Mouse (Mus musculus): ENCODE data around the gene Pabpn1. TPM values are rescaled to one million over a fixed set of nuclear protein-coding genes. Genes with fewer than 3 reads are reported as not detected.

The Pabpn1 gene
- polyA plus RNA-seq (2012; rRNA removed) = 120 and 167 TPM in 2 replicates

DNA sequence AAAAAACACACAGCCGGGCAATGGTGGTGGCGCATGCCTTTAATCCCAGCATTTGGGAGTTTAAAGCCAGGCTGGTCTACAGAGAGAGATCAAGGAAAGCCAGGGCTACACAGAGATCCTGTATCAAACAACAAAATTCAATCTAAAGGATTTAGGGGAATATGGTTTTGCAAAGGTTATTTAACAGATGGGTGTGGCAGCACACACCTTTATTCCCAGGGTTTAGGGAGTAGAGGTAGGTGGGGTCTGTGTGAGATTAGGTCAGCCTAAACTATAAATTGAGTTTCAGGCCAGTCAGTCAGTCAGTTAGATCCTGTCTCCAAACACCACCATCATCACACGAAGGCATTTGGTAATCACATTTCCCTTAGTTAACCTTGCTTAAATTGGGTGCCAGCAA lies at the start of gene Pabpn1:
TSS of gene Pabpn1 (plus strand) at position 301 of the 400 bp plus-strand sequence.

DNA sequence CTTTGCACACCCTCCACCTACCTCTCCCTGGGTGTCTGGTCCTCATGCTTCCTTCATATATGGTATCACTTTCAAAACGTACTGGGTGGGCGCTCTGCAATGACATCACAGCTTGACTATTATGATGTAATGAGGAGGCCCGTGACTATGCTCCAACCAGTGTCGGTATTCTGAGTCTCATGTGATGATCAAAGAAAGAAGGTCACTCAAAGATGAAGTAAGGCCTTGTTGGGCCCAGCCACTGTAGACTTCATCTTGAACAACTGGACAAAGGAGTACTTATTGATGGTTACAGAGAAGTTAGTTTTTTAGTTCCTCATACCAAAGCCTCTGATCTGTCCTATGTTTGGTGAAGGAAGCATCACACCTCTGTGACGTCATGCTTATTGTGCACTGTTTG lies 21.4 kb upstream of the Pabpn1 start, which contains the start of gene Homez:
TSS of gene Homez (minus strand) at position 101 of the 400 bp plus-strand sequence.

DNA sequence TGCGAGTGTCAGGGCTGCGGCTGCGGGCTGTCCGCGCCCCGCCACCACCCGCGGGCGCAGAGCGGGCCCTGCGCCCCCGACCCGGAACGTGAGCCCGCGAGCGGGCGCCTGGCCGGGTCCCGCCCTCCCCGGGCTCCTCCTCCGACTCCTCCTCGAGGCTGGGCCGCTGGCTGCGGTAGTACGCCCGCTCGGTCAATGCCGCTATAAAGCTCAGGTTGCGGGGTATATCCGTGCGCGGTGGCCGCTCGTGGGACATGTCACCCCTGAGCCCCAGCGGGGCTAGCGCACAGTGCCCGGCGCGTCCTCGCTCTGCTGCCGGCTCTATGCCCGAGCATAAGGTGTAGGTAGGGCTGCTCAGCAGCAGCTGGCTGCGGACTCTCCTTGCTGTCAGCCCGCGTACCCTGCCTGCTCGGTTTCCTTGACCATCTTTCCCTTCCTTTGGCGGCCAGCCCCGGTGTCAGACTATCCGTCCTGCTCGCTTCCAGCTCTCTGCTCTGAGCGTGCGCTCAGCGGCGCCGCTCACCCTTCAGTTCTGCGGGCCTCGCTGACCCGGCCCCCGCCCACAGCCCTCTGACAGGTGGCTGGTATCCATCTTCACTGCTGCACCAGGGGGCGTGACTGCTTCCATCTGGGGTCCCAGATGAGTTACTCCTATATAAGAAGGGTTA lies 15.1 kb upstream of the Pabpn1 start, which contains the start of gene Ppp1r3e:
TSS of gene Ppp1r3e (minus strand) at position 503 of the 668 bp plus-strand sequence.

DNA sequence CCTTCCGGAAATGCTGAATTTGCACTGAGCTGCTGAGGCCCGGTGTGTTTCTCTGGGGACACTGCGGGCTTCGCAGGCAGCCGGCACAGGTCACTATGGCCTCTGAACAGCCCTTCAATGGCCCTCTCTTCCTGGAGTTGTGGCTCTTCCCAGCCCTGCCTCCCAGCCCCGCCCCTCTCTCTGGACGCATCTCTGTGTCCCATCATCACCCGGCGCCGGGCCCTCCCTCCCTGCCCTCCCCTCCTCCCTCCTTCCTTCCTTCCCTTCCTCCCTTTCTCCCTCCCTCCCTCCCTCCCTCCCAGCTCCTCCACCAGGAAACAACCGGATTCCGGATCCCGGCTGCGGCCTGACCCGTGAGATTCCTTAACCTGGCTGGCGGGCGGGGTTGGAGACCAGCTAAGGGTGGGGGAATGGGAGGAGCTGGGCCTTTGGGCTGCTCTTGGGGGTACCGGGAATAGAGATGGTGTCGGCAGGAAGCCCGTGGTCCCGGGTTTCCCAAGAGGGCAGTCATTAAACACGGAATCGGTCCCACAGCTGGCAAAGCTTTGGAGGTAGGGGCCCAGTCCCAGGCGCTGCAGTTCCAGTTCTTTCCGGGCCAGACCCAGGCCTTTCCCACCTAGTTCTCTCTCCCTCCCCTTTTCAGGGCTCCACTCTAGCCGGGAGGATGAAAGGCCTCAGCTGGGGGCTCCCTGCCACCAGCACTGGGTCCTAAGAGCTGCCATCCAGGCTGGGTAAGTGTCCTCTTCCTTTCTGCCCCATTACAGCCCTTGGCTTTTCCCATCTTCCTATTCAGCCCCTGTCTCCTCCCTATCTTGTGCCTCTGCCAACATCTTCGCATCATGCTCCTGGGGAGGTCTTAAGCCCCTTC lies 8.9 kb upstream of the Pabpn1 start, which contains the start of the genes Bcl2l2 and Gm20521:
TSS of gene Bcl2l2 (plus strand) at position 224 of the 868 bp plus-strand sequence.
TSS of gene Gm20521 (plus strand) at position 288 of the 868 bp plus-strand sequence.

DNA sequence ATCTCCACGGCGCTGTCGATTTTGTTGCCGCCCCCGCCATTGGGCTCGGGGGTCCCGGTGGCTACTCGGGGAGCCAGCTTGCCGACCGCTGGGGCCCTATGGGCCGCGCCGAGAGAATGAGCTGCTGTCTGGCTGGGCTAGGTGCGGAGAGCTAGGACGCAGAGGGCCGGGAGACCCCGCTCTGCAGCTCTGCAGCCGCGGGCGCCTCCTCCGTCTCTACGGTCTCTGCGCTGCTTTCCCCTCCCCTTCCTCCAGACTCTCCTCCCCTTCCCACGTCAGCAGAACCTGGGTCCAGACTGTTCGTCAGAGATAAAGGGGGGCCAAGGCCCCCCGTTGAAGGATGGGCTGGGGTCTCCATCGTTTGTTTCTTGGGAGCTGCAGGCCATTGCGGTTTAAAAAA lies 20.6 kb downstream of the Pabpn1 start, which contains the start of gene Slc22a17:
TSS of gene Slc22a17 (minus strand) at position 247 of the 400 bp plus-strand sequence.

DNA sequence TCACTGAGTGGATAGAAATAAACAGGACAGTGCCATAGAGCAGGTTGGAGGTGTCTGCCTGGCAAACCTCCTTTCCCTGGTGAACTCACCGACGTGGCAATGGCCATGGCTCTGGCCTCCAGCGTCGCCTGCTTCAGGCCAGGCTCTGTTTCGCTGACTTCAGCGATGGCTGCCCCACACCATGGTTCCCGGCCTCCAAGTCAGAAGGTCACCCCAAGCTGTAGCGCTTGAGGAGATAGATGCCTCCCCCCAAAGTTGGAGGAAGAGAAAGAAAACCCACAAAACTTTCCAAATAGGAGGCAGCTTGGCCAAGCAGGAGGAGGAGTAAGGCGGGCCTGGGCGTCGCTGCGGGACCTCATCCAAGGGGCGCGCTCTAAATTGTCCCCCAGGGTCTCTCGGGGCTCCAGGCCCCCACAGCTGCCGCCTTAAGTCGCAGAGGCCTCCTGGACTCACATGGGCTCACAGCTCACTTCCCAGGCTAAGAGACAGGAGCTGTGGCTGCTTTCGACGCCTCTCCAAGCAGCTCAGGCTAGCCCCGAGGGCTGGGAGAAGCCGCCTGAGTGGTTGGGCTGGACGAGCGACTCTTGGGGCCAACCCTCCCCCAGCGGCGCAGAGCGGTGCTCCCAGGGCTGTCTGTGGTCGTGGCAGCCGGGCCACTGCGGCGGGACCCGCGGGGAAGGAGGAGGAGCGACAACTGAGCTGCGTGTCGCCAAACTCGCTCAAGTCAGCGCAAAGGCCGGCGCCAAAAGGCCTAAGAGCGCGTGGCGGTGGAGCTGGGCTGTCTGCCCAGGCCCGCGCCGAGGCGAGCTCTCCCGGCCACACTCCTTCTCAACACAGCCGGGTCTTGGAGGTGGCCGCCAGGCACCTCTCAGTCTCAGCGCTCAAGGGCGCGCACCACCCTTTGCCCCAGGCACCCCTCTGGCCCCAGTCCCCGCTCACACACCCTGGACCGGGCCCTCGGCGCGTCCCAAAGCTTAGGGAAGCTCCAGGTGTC lies 33.3 kb downstream of the Pabpn1 start, which contains the start of gene Efs:
TSS of gene Efs (minus strand) at position 778 of the 994 bp plus-strand sequence.

DNA sequence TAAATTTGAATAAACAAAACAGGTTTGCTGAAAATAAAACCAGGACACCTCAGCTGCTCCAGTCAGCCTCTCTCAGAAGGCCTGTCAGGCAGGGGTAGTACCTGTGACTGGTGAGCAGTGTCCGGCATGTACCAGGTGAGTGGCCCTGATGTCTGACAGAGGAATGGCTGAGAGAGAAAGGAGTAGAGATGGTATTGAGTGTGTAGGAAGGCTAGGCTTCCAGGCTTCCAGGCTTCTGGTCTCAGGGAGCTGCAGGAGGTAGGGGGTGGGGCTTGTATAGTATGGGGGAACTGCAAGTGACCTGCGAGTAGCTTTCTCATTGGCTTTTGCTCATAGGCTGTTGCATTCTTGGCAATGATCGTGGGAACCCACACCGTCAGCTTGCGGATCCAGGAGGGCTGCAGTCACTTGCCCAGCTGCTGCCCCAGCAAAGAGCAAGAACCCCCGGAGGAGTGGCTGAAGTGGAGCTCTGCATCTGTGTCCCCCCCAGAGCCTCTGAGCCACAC lies 40.4 kb downstream of the Pabpn1 start, which contains the start of gene Il25:
TSS of gene Il25 (plus strand) at position 51 of the 506 bp plus-strand sequence.

DNA sequence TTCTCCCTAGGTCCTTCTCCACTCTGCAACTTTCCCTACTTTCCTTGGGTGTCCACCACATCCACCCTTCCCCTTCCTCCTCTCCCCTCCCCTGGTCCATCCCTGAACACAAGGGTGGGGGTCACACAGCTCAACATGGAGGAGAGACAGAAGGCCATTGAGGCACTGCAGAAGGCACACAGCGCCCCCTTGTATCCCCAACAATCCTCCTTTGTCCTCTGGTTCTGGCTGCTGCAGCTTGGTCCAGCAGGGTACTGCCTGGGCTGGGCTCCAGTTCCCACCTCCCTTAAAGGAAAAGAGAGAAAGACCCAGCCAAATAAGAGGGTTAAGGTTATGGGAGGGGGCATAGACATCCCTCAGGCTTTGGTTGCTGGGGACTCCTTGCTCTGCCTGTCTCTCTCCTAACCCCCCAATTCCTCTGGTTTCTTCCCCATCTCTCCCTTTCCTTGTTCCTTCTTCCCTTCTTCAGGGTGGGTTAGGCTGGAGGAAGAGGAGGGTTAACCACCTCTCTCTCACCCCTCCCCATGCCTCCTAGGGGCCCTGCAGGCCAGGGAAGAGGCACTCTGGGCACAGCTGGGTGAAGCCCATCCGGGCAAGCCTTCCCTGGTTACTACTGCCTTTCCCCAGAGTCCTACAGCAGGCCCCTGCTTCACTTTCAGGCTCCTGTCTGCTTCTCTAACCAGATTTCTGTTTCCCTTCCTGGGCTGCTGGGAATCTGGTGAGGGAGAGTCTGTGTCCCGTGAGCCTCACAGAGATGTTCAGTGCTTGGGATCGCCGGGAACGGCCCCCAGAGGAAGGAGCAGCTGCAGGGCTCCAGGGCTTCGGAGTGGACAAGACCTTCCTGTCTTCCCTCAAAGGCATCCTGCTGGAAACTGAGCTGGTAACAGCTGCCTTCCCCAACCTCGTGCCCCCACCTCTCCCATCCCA lies 43.9 kb downstream of the Pabpn1 start, which contains the start of gene Cmtm5:
TSS of gene Cmtm5 (plus strand) at position 358 of the 927 bp plus-strand sequence.

Other genes starting within 250 kb of the Pabpn1 start
- 72.7 and 96.5 TPM in 2 replicates for gene 1700123O20Rik, start 206.3 kb upstream of the Pabpn1 start, polyA plus RNA-seq (2012; rRNA removed)
- 165 and 172 TPM in 2 replicates for gene Acin1, start 205.6 kb upstream of the Pabpn1 start, polyA plus RNA-seq (2012; rRNA removed)
- gene Gm29776, start 193.7 kb upstream of the Pabpn1 start, polyA plus RNA-seq (2012; rRNA removed) = 0.26 and 0.71 TPM in 2 replicates
- gene Cebpe, start 180.3 kb upstream of the Pabpn1 start, polyA plus RNA-seq (2012; rRNA removed) = 2.2 and 2.5 TPM in 2 replicates
- gene Slc7a8, start 110.6 kb upstream of the Pabpn1 start, polyA plus RNA-seq (2012; rRNA removed) = 70.9 and 104 TPM in 2 replicates
- 0.19 and 0.30 TPM in 2 replicates for gene Rnf212b, start 78.4 kb upstream of the Pabpn1 start, polyA plus RNA-seq (2012; rRNA removed)
- 6.3 and 8.0 TPM in 2 replicates for gene Homez, start 21.5 kb upstream of the Pabpn1 start, polyA plus RNA-seq (2012; rRNA removed)
- gene Ppp1r3e, start 14.9 kb upstream of the Pabpn1 start, polyA plus RNA-seq (2012; rRNA removed) = 34.3 and 54.4 TPM in 2 replicates
- 48.5 and 61.4 TPM in 2 replicates for gene Bcl2l2, start 9.1 kb upstream of the Pabpn1 start, polyA plus RNA-seq (2012; rRNA removed)
- gene Gm20521, start 9.1 kb upstream of the Pabpn1 start, polyA plus RNA-seq (2012; rRNA removed) = 14.1 and 17.9 TPM in 2 replicates
- gene Slc22a17, start 20.6 kb downstream of the Pabpn1 start, polyA plus RNA-seq (2012; rRNA removed) = 262 and 375 TPM in 2 replicates
- 66.5 and 92.1 TPM in 2 replicates for gene Efs, start 33.6 kb downstream of the Pabpn1 start, polyA plus RNA-seq (2012; rRNA removed)
- 0.97 and 1.7 TPM in 2 replicates for gene Il25, start 40.2 kb downstream of the Pabpn1 start, polyA plus RNA-seq (2012; rRNA removed)
- 2.8 and 5.0 TPM in 2 replicates for gene Cmtm5, start 43.8 kb downstream of the Pabpn1 start, polyA plus RNA-seq (2012; rRNA removed)
- 0.36 and 0.39 TPM in 2 replicates for gene Myh6, start 74.4 kb downstream of the Pabpn1 start, polyA plus RNA-seq (2012; rRNA removed)
- gene Gm17428, start 84.4 kb downstream of the Pabpn1 start, polyA plus RNA-seq (2012; rRNA removed) = not detected in 2 replicates
- 0.63 and 0.85 TPM in 2 replicates for gene Myh7, start 102.1 kb downstream of the Pabpn1 start, polyA plus RNA-seq (2012; rRNA removed)
- gene Ngdn, start 123.0 kb downstream of the Pabpn1 start, polyA plus RNA-seq (2012; rRNA removed) = 8.5 and 10.3 TPM in 2 replicates
- gene Zfhx2, start 199.8 kb downstream of the Pabpn1 start, polyA plus RNA-seq (2012; rRNA removed) = 1.3 and 1.5 TPM in 2 replicates
- 5.6 and 7.9 TPM in 2 replicates for gene Thtpa, start 202.3 kb downstream of the Pabpn1 start, polyA plus RNA-seq (2012; rRNA removed)
- 36.3 and 37.4 TPM in 2 replicates for gene Ap1g2, start 214.1 kb downstream of the Pabpn1 start, polyA plus RNA-seq (2012; rRNA removed)
- gene Jph4, start 224.4 kb downstream of the Pabpn1 start, polyA plus RNA-seq (2012; rRNA removed) = 14.2 and 24.0 TPM in 2 replicates

Measured in ovary, adult 2 months (tissue).